Mouse (Mus musculus) adipocyte (in vitro differentiated cells): ENCODE measurements around the gene Sh3gl1.

ENCODE experiments used
- DNase-seq: peaks from one replicate; pipeline ENCODE4 v3.0.0-alpha.2; 2016; ENCODE audit warnings: low spot score

Sh3gl1 gene

DNA sequence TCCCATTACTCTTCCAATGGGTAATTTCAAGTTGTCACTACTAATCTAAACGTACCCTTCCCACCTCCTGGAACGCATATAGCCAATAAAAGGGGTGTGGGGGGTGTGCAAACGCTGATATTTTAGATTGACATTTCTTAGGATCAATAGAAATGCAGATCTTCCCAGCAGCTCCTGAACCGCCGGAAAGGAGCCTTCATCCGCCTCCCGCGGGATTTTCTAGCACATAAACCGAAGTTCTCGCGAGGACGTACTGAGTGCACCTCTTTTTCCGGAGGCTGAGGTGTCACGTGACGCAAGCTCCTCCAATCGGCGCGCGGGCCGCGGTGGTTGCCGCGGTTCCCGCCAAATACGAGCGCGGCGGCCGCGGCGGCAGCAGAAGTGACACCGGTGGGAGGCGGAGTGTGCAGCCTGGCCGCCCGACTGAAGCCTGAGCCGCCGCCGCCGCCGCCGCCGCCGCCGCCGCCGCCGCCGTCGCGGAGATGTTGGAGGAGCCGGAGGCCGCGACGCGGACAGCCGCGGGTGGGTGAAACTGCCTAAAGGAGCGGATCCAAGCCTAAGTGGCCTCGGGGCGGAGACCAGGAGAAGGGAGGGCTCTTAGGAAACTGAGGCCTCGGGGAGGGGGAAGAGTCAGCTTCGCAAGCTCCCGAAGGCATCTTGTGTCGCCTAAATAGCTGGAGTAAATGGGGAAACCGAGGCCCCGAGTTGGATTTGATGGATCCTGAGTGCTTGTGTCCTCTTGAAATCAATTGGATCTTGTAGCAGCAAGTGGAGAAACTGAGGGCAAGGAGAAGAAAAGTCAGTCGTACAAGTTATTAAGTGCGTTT lies 3.8 kb upstream of the Sh3gl1 start, which contains the start of gene Chaf1a:
Chaf1a (plus strand) TSS at position 410 of the 827 bp plus-strand sequence.
- DNase-seq = peak; percentile 99

- DNase-seq = no peak
Measured at GRCm38 (mm10) chr17:56039345-56039744, 2.9 kb upstream of the Sh3gl1 start.

GRCm38 (mm10) chr17:56038583-56039261 lies 2.3 kb upstream of the Sh3gl1 start:
- no peak for DNase-seq

GRCm38 (mm10) chr17:56036901-56037287 lies 459 bp upstream of the Sh3gl1 start:
- no peak for DNase-seq

GRCm38 (mm10) chr17:56035216-56035615 lies 1.2 kb downstream of the Sh3gl1 start:
- no peak for DNase-seq

- DNase-seq = no peak
Measured at GRCm38 (mm10) chr17:56034726-56035100, 1.7 kb downstream of the Sh3gl1 start.

GRCm38 (mm10) chr17:56034040-56034725 lies 2.3 kb downstream of the Sh3gl1 start:
- no peak for DNase-seq

GRCm38 (mm10) chr17:56032831-56033230 lies 3.6 kb downstream of the Sh3gl1 start:
- no peak for DNase-seq

DNA sequence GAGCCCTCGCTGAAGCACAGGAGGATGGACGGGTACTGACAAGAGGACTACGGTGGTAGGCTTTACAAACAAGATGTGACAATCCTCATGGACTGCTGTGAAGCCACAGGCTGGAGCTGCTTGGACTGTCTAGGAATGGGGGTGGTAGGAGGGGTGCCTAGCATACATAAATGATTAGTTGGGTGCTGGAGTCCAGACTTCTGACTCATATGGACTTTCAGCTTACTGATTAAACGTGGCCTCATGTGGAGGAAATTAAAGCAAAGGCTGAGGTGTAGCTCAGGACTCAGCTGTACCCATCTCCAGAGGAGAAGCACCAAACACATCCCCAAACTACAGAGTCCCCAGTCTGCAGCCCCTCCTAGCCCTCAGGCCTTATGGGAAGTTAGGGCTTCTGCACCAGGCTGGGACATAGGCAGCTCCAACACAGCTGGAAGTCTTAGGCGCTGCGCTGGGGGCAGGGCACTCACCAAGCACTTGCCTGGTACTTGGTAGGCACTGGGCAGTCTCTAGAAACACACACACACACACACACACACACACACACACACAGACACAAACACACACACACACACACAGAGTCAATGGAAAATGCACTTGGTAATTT lies 4.2 kb downstream of the Sh3gl1 start:
- no peak for DNase-seq

DNA sequence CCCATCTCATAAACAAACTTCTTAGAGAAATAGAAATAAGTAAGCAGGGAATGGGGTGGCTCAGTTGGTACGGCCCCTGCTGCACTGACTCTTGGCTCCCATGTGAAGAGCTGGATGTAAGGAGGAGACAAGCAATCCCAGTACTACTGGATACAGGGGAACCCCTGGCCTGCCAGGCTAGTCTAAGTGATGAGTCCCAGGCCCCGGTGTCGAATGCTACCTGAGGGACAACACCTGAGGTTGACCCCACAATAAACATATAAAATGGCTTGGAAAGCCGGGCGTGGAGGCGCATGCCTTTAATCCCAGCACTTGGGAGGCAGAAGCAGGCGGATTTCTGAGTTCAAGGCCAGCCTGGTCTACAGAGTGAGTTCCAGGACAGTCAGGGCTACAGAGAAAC lies 5.0 kb downstream of the Sh3gl1 start:
- DNase-seq = no peak

DNA sequence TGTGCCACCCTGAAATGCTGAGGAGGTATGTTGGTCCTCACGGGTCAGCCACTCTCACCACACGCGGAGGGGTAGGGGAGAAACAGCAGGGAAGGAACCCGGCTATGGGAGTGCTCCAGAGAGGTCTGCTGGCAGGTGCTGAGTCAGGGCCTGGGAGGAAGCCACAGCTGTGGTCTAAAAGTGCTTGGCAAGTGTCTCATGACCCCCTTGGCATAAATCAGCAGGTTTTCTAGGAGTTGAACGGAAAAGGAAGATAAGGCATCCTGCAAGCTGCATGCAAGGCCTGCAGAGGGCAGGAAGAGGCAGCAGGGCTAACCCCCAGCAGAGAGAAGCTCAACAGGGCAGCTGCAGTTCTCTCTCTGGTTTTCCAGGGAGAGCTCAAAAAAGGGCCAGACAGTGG lies 5.5 kb downstream of the Sh3gl1 start:
- no peak for DNase-seq

DNA sequence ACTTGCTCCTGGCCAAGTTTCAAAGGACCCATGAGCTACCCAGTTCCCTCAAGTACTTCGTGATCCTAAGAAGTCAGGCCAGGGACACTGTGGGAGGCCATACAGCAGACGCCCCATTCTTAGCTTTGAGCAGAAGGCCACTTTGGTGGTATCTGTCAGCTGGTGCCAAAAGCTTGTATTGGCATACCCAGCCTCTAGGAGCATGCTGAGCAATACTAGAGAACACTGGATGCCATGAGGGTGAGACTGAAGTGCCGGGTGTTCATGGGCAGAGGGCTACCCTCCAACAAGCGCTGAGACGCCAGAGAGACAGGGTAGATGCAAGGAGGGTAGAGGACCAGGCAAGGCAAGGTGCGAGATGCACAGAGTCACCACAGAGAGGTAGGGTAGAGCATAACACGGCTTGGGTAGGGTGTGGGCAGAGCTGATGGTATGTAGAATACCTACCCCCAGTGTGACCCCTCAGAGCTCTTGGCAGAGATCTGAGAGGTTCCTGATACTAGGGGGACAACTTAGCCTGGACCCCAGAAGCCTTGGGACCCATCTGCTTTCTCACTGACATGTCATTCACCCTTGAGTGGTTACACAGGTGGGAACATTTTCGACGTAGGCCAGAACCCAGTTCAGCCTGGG lies 6.1 kb downstream of the Sh3gl1 start:
- no peak for DNase-seq

GRCm38 (mm10) chr17:56027801-56028441 lies 8.5 kb downstream of the Sh3gl1 start:
- DNase-seq = no peak

DNA sequence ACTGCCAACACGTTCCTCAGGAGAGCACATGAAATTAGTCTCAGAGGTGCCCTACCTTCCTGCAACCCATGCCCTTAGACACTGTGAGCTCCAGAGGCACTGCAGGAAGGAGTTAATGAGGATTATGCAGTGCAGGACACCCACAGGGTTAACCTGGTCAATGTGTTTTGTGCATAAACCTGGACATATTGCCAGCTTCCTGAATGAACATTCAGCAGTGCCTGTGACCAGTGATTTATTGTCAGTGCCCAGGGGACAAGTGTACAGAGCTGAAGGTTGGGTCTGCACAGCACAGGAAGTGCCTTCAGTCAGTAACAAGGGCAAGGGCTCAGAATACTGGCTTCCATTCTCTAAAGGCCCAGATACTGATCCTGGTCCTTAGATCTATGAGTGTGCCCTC lies 9.6 kb downstream of the Sh3gl1 start:
- no peak for DNase-seq

DNA sequence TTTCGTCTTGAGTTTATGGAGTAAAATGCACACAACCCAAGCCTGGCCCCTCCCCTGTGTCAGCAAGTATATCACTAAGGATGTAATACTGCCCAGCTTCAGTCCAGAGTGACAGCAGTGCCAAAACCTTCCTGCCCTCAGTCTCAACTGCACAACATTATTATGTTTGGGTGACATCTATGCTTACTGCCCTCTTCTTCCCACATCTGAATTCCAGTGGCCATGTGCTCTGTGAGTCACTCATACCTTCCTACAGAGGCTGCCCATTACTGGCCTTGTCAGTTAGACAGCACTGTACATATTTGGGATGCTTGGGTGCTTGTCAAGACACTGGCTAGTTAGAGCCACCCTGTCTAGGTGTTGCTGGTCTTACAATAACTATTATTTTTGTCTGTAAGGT lies 10.1 kb downstream of the Sh3gl1 start:
- DNase-seq = peak; percentile 65

DNA sequence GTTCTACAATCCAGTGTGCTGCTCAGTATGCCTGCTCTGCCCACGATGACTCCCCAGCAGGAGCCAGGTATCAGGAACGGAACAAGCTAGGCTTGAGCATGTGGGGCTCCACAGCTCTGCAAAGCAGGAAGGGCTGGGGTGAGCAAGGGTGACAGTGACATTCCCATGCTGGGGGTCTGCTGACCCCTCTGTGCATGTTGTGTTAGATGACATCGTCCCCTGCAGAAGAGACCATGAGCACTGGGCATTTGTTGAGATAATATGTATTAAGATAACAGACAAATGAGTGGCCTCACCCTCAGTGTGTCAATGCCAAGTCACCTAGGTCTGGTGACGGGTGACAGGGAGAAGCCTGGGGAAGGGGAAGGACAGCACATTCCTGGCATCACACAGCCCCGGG lies 11.5 kb downstream of the Sh3gl1 start:
- DNase-seq = no peak

DNA sequence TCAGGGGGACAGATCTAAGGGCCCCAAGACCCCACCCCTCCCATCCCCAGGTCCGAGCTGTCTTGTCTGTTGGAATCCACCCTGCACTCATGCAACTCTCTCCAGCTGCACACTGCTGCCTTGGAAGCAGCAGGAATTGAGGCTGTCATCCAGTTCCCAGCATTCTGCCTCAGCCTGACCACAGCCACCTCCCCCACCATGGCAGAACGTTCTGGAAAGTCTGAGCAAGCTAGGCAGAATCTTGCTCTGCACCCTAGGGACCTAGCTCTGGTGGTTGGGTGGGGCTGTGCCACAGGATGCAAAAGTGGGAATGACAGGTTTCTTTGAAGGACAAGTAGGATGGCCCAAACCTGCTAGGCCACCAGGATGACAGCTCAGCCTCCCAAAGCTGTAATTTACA lies 12.0 kb downstream of the Sh3gl1 start:
- DNase-seq = no peak

DNA sequence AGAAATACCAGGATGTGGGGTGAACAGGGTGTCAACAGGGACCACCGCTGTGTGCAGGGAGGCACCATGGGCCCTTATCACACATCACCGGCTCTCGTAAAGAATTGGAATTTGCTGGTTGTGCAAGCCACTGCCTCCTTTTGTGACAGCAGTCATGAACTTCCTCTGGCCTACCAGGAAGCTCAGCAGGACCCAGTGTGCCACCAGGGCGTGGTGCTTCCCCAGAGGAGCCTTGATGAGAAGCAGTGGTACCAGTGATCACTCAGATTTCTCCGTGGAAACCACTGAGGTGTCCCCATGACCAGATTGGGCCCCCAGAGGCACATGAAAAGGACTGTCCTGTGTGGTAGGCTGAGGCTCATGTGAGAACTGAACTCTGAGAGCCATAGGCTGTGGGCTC lies 13.0 kb downstream of the Sh3gl1 start:
- DNase-seq = no peak

- DNase-seq = no peak
Measured at GRCm38 (mm10) chr17:56022989-56023290, 13.5 kb downstream of the Sh3gl1 start.

- DNase-seq = no peak
Measured at GRCm38 (mm10) chr17:56022131-56022988, 14.1 kb downstream of the Sh3gl1 start.
